Mouse (Mus musculus) liver, embryonic 12.5 days (tissue): Measurements from ENCODE around the gene Ang. TPM values are rescaled to one million over a fixed set of nuclear protein-coding genes. Genes with fewer than 3 reads are reported as not detected.

Source experiments
- ATAC-seq: fragments of 200-750 bp; cut with Nextera tagmentation; 2 replicates; pipeline ENCODE4 v1.8.0; 2017; ENCODE audit warnings: moderate number of reproducible peaks, mild to moderate bottlenecking, moderate library complexity
- H3K27ac ChIP-seq: fragments of 300-500 bp; sonication (generic); 2 replicates; pipeline ENCODE4 v1.5.1; 2016; ENCODE audit warnings: mild to moderate bottlenecking
- H3K27me3 ChIP-seq: fragments of 300-500 bp; sonication (generic); replicated peaks from 2 replicates; pipeline ENCODE4 v1.6.1; 2016; ENCODE audit warnings: mild to moderate bottlenecking, moderate library complexity
- H3K36me3 ChIP-seq: fragments of 300-500 bp; sonication (generic); 2 replicates; pipeline ENCODE4 v1.6.1; 2016; ENCODE audit warnings: mild to moderate bottlenecking, moderate library complexity
- H3K4me1 ChIP-seq: fragments of 300-500 bp; sonication (generic); 2 replicates; pipeline ENCODE4 v1.6.1; 2016
- H3K4me2 ChIP-seq: fragments of 300-500 bp; sonication (generic); 2 replicates; pipeline ENCODE4 v1.6.1; 2016; ENCODE audit warnings: mild to moderate bottlenecking, moderate library complexity
- H3K4me3 ChIP-seq: fragments of 300-500 bp; sonication (generic); 2 replicates; pipeline ENCODE4 v1.5.1; 2016; ENCODE audit warnings: mild to moderate bottlenecking, moderate library complexity
- H3K9ac ChIP-seq: fragments of 300-500 bp; sonication (generic); 2 replicates; pipeline ENCODE4 v1.6.1; 2016; ENCODE audit warnings: mild to moderate bottlenecking, moderate library complexity
- H3K9me3 ChIP-seq: fragments of 300-500 bp; sonication (generic); replicated peaks from 2 replicates; pipeline ENCODE4 v1.6.1; 2016; ENCODE audit warnings: mild to moderate bottlenecking, moderate library complexity
- WGBS: fragments of 180-500 bp; shearing (Covaris S2); methylation state at CpG from one replicate; pipeline ENCODE4 v1.1.7; 2016; ENCODE audit not compliant: insufficient replicate concordance; 5-methylcytosine and 5-hydroxymethylcytosine counted together
- polyA plus RNA-seq: library from polyadenylated mRNA; unstranded; fragments of >200 nt; fragmentation: Nextera tagmentation; extraction: Ambion mirVana; gene quantifications from 2 replicates; pipeline ENCODE4 v1.2.1, GENCODE M21; 2016

Gene Ang
- polyA plus RNA-seq, 1 experiment from 2014 or later = 3.5 TPM

DNA sequence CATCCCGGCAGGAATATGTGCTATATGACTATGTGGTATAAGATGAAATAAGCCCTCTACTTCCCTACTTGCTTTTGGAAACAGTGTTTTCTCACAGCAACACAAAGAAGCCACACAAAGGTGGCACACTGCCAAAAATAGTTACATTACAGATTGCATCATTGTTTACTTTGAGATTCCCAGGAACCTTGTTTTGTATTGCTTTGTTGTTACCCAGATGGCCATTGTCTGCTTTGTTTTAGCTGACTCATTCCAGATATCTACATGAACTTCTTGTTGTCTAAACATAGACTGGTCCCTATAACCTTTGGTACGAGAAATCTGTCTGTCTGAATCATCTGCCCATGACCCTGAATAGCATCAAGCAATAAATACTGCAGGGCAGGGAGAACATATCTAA is 49.4 kb downstream of the Ang start:
- no peak for ATAC-seq
- Histone ChIP-seq H3K36me3 (no peaks in the 10 kb centered on the region), H3K27ac (0 out of 2 replicates have a peak overlapping the region, but pooled peaks have one; percentile 16), H3K9ac (no peak overlapping the region), H3K27me3 (no peaks in the 10 kb centered on the region), H3K4me2 (no peak overlapping the region), H3K9me3 (no peaks in the 10 kb centered on the region), H3K4me3 (no peak overlapping the region), H3K4me1 (peaks cover 52% of the 10 kb centered on the region)
- WGBS = 74% methylated on average over 2 of the region's 2 CpGs

DNA sequence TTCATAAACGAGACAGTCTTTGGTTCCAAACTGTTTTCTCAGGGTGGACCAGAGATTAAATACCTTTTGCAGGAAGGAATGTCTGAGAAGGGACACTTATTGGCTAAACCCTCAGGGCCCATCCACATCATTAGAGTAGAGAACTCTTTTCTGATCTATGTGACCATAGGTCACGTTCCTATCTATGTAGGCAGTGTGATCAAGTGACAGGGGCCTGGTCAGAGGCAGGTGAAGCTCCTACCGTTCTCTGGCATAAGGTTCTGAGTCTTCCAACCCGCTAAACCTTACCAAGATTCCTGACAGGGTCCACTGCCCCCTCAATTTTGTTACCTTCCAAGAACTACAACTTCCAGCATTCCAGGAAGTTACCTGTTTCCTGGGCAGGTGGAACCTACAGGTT is 51.2 kb downstream of the Ang start:
- H3K4me1 ChIP-seq = peaks cover 70% of the 10 kb centered on the region
- H3K36me3 ChIP-seq = no peaks in the 10 kb centered on the region
- H3K27me3 ChIP-seq = no peaks in the 10 kb centered on the region
- peak overlapping the region; percentile 88 for H3K27ac ChIP-seq
- peak overlapping the region; percentile 51 for H3K9ac ChIP-seq
- H3K4me2 ChIP-seq = no peak overlapping the region
- WGBS = 75% methylated on average over 4 of the region's 4 CpGs
- peak; percentile 55 for ATAC-seq
- no peak overlapping the region for H3K4me3 ChIP-seq
- no peaks in the 10 kb centered on the region for H3K9me3 ChIP-seq

DNA sequence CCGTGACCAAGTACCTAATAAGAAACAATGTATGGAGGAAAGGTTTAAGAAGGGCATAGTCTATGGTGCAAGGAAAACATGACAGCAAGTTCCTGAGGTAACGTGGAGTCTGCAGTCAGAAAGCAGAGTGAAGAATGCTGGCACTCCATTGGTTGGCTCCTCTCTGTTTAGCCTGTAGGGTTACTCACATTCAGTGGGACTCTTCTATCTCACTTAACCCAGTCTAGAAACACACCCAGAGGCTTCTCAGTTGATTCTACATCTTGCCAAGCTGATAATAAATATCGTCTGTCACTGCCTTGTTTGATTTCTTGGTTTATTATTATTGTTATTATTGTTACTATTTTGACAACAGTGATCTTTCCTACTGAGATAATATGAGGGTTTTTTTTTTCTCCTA is 51.6 kb downstream of the Ang start:
- Histone ChIP-seq H3K9ac (peak overlapping the region; percentile 51), H3K4me1 (peaks cover 74% of the 10 kb centered on the region), H3K4me2 (no peak overlapping the region), H3K36me3 (no peaks in the 10 kb centered on the region), H3K27ac (peak overlapping the region; percentile 88), H3K4me3 (no peak overlapping the region), H3K27me3 (no peaks in the 10 kb centered on the region), H3K9me3 (no peaks in the 10 kb centered on the region)
- peak; percentile 92 for ATAC-seq
- 48% methylated on average over 3 of the region's 3 CpGs for WGBS

DNA sequence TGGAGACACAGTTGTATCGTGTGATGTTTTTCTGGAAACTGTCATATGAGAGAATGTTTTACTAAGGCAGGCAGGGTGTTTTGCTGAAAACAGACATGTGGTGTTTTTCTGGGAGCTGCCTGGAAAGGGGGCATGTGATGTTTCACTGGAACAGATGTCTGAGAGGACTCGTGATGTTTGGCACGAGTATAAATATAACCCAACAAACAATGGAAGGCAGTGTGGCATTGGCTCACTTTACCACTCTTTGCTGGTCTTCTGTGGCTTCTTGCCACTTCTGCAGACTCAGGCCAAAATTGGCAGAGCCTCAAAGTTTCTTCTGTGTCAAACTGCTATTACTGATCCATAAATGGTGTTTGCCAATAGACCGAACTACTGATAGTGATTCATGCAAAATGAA is 52.3 kb downstream of the Ang start:
- H3K36me3 ChIP-seq = no peaks in the 10 kb centered on the region
- peak overlapping the region; percentile 58 for H3K9ac ChIP-seq
- 62% methylated on average over 4 of the region's 4 CpGs for WGBS
- no peaks in the 10 kb centered on the region for H3K9me3 ChIP-seq
- peak overlapping the region; percentile 44 for H3K4me2 ChIP-seq
- ATAC-seq = no peak
- peak overlapping the region; percentile 89 for H3K27ac ChIP-seq
- H3K4me3 ChIP-seq = no peak overlapping the region
- no peaks in the 10 kb centered on the region for H3K27me3 ChIP-seq
- H3K4me1 ChIP-seq = peaks cover 81% of the 10 kb centered on the region

DNA sequence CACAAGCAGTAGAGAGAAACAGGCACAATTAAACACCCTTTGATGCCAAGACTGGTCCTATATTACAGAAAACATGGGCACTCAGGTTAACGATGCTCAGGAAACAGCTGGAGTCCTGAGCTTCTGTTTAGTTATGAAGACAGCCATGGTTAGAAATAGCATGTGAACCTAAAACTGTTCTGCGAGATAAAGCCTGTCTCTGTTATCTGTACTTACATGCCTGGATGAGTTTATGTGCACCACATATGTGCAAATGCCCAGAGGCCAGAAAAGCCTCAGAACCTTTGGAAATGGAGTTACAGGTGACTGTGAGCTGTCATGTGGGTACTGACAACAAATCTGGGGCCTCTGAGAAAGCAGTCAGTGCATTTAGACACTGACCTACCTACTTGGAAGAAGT is 53.0 kb downstream of the Ang start:
- Histone ChIP-seq H3K4me2 (peak overlapping the region; percentile 44), H3K4me3 (no peak overlapping the region), H3K36me3 (no peaks in the 10 kb centered on the region), H3K4me1 (peaks cover 87% of the 10 kb centered on the region), H3K27ac (peak overlapping the region; percentile 89), H3K9ac (peak overlapping the region; percentile 14), H3K9me3 (no peaks in the 10 kb centered on the region), H3K27me3 (no peaks in the 10 kb centered on the region)
- 18% methylated on average over 2 of the region's 2 CpGs for WGBS
- peak; percentile 84 for ATAC-seq

DNA sequence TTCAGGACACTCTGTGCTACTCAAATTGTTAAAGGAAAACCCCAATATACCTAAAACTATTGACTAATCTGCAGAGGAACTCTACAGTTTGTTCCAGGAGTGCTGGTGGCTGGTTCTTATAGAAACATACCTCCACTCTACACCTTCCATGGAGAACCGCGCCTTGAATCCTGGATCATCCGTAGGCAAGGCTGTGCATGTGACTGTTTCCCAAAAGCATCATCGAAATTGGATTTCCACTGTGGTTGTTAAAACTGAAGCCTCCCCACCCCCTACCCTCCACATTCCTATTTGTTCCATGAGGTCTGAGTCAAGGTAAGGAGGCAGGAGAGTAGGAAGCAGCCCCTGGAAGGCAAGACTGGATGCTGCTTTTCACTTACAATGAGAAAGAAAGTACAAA is 53.5 kb downstream of the Ang start:
- H3K4me3 ChIP-seq = no peak overlapping the region
- H3K9me3 ChIP-seq = no peaks in the 10 kb centered on the region
- peak overlapping the region; percentile 89 for H3K27ac ChIP-seq
- no peak for ATAC-seq
- H3K4me2 ChIP-seq = peak overlapping the region; percentile 44
- 0 out of 2 replicates have a peak overlapping the region, but pooled peaks have one; percentile 14 for H3K9ac ChIP-seq
- no peaks in the 10 kb centered on the region for H3K36me3 ChIP-seq
- WGBS = 86% methylated on average over 4 of the region's 4 CpGs
- no peaks in the 10 kb centered on the region for H3K27me3 ChIP-seq
- H3K4me1 ChIP-seq = peaks cover 93% of the 10 kb centered on the region

DNA sequence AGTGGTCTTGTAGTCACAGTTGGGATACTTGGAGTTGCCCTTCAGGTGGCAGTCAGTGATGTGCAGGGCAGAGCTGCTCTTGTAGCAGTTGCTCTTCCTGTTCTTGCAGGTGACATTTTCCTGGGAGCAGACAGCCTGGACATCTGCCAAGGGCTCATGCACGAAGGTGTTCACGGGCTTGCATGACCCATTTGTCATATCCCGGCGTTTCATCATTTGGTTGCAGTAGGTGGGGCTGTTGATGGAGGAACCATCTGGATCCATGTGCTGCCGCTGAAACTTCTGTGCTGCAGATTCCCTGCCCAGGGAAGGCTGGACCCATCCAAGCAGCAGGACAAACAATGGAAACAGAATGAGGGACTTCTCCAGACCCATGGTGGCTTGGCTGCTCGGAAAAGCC is 54.6 kb downstream of the Ang start:
- Histone ChIP-seq H3K9me3 (no peaks in the 10 kb centered on the region), H3K27ac (peak overlapping the region; percentile 89), H3K4me1 (peaks cover 94% of the 10 kb centered on the region), H3K4me3 (no peak overlapping the region), H3K36me3 (no peaks in the 10 kb centered on the region), H3K27me3 (no peaks in the 10 kb centered on the region), H3K4me2 (no peak overlapping the region), H3K9ac (no peak overlapping the region)
- ATAC-seq = no peak
- WGBS = 88% methylated on average over 6 of the region's 6 CpGs

DNA sequence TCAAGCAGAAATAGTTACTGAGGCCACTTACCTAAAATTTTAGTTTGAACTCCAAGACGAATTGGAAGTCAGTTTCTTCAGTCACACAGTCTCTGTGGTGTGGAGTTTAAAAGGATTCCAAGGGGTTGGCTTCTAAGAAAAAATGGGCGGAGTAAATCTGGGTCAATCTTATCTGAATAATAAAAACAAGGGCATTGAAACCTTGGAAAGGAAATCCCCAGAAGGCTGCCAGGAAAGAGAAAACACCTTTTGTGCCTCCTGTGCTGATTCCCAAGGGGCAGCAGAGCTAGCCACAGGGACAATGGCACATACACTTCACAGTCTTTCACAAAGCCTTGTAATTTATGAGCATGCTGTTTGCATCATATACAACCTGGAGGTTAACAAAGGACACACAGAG is 55.7 kb downstream of the Ang start, which contains the start of gene Rnase1:
Rnase1 (minus strand) TSS at position 101 of the 400 bp plus-strand sequence.
- ATAC-seq = no peak
- H3K4me3 ChIP-seq = no peak within 1 kb of the TSS
- H3K9me3 ChIP-seq = no peaks in the 10 kb centered on the region
- no peak within 1 kb of the TSS for H3K9ac ChIP-seq
- H3K27me3 ChIP-seq = no peaks in the 10 kb centered on the region
- peaks cover 95% of the 10 kb centered on the region for H3K4me1 ChIP-seq
- peak within 1 kb of the TSS; percentile 45; the same call in 1 of the 2 replicates for H3K27ac ChIP-seq
- H3K4me2 ChIP-seq = no peak within 1 kb of the TSS
- no peaks in the 10 kb centered on the region for H3K36me3 ChIP-seq
- 51% methylated on average over 2 of the region's 2 CpGs for WGBS

DNA sequence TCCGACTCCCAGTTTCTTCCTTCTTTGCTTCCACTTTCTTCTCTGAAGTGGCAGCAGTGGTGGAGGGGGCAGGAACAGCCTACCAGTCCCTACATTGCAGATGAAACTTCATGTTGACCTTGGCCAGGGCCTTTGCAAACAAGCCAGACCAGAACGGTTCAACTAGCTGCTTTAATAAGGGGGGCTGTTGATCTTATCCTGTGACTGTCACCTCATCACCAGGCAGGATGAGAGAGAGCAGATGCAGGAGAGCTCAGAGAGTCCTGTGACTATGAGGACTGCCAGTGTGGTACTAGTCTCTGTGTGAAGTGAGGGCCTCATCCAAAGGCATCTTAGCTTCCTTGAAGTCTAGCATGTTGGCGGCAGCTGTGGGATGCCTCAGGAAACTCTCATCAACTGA is 57.1 kb downstream of the Ang start:
- WGBS = 70% methylated on average over 3 of the region's 3 CpGs
- H3K36me3 ChIP-seq = no peaks in the 10 kb centered on the region
- no peak overlapping the region for H3K9ac ChIP-seq
- H3K9me3 ChIP-seq = no peaks in the 10 kb centered on the region
- H3K27me3 ChIP-seq = no peaks in the 10 kb centered on the region
- H3K4me2 ChIP-seq = no peak overlapping the region
- no peak for ATAC-seq
- no peak overlapping the region for H3K4me3 ChIP-seq
- peak overlapping the region; percentile 81 for H3K27ac ChIP-seq
- H3K4me1 ChIP-seq = peaks cover 96% of the 10 kb centered on the region

DNA sequence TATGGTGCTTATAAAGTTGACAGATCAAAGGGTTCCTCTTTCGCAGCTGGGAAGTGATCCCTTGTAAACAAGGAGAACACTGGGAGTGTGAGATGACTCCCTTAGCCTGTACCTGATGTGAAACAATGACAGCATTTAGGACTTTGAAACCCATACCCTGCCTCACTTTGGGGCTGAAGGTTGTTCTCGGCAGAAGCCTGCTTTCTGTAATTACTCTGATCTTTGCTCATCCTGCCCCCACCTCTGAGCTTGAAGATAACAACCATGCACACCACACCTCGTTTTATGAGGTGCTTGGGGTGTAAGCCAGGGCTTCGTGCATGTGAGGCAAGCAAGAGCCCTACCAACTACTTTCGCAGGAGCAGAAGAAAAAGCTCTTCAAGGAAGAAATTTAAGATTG is 58.2 kb downstream of the Ang start:
- peak overlapping the region; percentile 29; the same call in 1 of the 2 replicates for H3K4me2 ChIP-seq
- peak; percentile 78 for ATAC-seq
- peak overlapping the region; percentile 28; the same call in 1 of the 2 replicates for H3K9ac ChIP-seq

DNA sequence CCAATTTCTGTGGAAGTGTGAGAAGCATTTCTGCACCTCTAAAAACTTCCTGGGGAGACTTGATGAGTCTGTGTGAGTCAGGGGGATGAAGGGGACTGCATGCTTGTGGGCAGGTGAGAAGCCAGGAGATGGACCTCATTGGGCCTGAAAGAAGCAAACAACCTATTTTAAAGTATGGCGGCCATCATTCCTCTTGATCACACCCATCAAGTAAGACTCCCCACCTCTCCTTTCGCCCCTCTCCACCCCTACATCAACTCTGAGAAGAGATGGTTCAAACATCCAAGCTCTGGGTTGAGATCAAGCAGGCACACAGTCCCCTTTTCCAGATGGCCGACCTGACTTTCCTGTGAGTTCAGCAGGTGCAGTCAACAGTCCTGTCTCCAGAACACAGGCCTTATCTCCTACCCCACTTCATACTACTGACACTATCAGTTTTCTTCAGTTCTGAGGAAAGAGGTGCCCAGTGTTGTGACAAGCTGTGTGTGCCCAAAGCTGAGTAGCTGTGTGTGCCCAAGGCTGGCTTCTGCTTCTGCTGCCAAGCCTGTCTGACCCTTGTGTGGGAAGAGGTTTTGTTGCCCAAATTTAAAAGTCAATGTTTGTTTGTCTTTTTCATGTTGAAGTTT is 59.4 kb downstream of the Ang start:
- ATAC-seq = peak; percentile 88
- H3K27me3 ChIP-seq = no peaks in the 10 kb centered on the region
- no peak overlapping the region for H3K4me3 ChIP-seq
- WGBS = 47% methylated on average over 3 of the region's 3 CpGs
- peaks cover 87% of the 10 kb centered on the region for H3K4me1 ChIP-seq
- peak overlapping the region; percentile 45 for H3K4me2 ChIP-seq
- peak overlapping the region; percentile 33 for H3K9ac ChIP-seq
- H3K9me3 ChIP-seq = no peaks in the 10 kb centered on the region
- H3K36me3 ChIP-seq = no peaks in the 10 kb centered on the region
- peak overlapping the region; percentile 81 for H3K27ac ChIP-seq

More for the DNA sequence above, 58.2 kb downstream of the Ang start:
- H3K27ac ChIP-seq = peak overlapping the region; percentile 81
- peaks cover 96% of the 10 kb centered on the region for H3K4me1 ChIP-seq
- WGBS = 35% methylated on average over 5 of the region's 5 CpGs
- no peaks in the 10 kb centered on the region for H3K27me3 ChIP-seq
- no peak overlapping the region for H3K4me3 ChIP-seq
- H3K36me3 ChIP-seq = no peaks in the 10 kb centered on the region
- H3K9me3 ChIP-seq = no peaks in the 10 kb centered on the region
